Mouse (Mus musculus): ENCODE measurements around the gene Tmem17. TPM values are rescaled to one million over a fixed set of nuclear protein-coding genes. Genes with fewer than 3 reads are reported as not detected.
A peak's percentile ranks its signal among the peaks of the same experiment; 100 is the strongest.

Gene Tmem17
- polyA plus RNA-seq, 1 experiment from 2014 or later = 16.9 TPM

DNA sequence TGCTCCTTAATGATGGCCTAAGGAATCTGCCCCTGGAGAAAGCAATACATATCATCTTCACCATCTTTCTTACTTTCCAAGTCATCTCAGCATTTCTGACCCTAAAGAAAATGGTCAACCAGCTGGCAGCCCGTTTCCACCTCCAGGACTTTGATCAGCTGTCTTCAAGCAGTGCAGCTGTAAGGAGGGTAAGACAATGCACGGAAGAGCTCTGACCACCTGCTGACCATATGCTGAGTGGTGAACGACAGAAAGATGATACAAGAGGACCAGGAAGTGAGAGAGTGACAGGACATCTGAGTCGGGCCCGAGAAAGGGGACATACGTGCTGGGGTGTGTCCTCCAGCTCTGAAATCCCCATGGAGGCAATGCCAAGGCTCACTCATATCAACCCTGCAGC, 6.6 kb downstream of the Tmem17 start:
- H3K27me3 ChIP-seq = no peaks in the 10 kb centered on the region

DNA sequence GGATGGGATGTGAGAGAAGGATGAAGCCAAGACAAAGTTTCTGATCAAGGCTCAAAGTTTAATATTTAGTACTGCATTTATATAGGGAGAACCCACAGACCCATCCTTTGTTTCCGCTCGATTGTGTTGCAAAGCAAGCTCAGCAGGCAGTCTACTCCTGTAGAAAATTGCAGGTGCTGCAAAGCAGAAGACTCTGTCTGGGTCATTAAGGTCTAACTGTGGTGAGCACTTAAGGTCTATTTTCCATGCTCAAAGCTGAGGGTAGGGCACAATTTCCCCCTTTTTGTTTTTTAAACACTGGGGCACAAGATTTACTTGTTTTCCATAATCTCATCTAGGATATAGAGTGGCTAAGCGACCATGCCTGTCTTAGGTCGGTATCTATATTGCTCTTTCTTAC, 8.4 kb downstream of the Tmem17 start:
- Histone ChIP-seq H3K27ac (no peak overlapping the region), H3K36me3 (peaks cover 24% of the 10 kb centered on the region), H3K9me3 (peaks cover 15% of the 10 kb centered on the region; the same call in 1 of the 2 replicates), H3K27me3 (no peaks in the 10 kb centered on the region), H3K9ac (no peak overlapping the region), H3K4me1 (no peaks in the 10 kb centered on the region), H3K4me2 (replicated peaks) (no peak overlapping the region), H3K4me3 (no peak overlapping the region)
- no peak for ATAC-seq (ENCODE audit: low FRiP score, low read depth)
- 94% methylated on average over 4 of the region's 4 CpGs for WGBS

More for the DNA sequence above, 6.6 kb downstream of the Tmem17 start:
- Histone ChIP-seq H3K36me3 (peaks cover 24% of the 10 kb centered on the region), H3K4me1 (no peaks in the 10 kb centered on the region), H3K9ac (no peak overlapping the region), H3K9me3 (peaks cover 15% of the 10 kb centered on the region; the same call in 1 of the 2 replicates), H3K27ac (no peak overlapping the region), H3K4me3 (no peak overlapping the region), H3K4me2 (replicated peaks) (no peak overlapping the region)
- no peak; the same call in 1 of the 2 replicates for ATAC-seq (ENCODE audit: low FRiP score, low read depth)
- WGBS = 82% methylated on average over 6 of the region's 6 CpGs

DNA sequence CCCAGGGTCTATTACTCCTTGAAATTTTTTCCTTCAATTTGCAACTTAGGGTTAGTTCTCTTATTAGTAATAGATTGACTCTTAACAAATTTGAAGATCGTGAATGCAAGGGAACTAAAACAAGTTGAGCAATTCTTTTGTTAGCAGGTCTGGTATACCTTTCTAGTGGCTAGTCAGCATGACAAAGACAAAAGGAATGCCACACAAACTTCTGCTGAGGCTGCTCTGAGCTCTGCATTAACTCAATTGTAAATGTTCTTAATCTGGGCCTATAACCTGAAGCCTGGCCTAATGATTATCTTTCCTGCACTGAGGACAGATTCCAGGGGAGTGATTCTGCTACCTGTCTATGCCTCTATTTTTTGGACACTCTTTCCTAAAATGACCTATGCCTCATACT, 12.7 kb downstream of the Tmem17 start:
- no peak overlapping the region for H3K9ac ChIP-seq
- H3K4me1 ChIP-seq = no peaks in the 10 kb centered on the region
- no peak overlapping the region for H3K27ac ChIP-seq
- H3K36me3 ChIP-seq = peaks cover 8% of the 10 kb centered on the region
- 81% methylated on average over 1 of the region's 1 CpGs for WGBS
- H3K4me2 ChIP-seq (replicated peaks) = no peak overlapping the region
- no peaks in the 10 kb centered on the region for H3K27me3 ChIP-seq
- no peak for ATAC-seq (ENCODE audit: low FRiP score, low read depth)
- H3K9me3 ChIP-seq = peaks cover 12% of the 10 kb centered on the region; the same call in 1 of the 2 replicates
- H3K4me3 ChIP-seq = no peak overlapping the region

DNA sequence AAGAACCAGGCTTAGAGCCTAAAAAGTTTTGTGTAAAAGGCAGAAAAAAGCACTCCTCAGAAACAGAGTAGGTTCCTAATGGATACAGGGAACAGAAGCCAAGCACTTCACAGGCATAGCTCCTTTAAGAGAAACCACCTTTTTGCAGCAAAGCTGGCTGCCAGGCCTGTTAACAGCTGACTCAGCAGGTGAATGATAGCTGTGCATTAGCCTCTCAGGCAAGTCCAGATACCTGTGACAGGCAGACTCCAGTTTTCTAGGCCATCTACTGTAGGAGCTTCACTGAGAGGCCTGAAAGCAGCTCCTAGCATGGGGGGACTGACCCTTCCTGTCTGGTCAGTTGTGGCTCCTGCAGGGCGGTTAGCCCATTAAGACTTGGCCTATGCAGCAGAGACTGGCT, 28.7 kb downstream of the Tmem17 start:
- WGBS = 26% methylated on average over 1 of the region's 1 CpGs
- Histone ChIP-seq H3K4me3 (no peak overlapping the region), H3K4me1 (no peaks in the 10 kb centered on the region), H3K9me3 (no peaks in the 10 kb centered on the region), H3K36me3 (no peaks in the 10 kb centered on the region), H3K9ac (no peak overlapping the region), H3K27ac (no peak overlapping the region), H3K4me2 (replicated peaks) (no peak overlapping the region), H3K27me3 (no peaks in the 10 kb centered on the region)
- no peak for ATAC-seq (ENCODE audit: low FRiP score, low read depth)

DNA sequence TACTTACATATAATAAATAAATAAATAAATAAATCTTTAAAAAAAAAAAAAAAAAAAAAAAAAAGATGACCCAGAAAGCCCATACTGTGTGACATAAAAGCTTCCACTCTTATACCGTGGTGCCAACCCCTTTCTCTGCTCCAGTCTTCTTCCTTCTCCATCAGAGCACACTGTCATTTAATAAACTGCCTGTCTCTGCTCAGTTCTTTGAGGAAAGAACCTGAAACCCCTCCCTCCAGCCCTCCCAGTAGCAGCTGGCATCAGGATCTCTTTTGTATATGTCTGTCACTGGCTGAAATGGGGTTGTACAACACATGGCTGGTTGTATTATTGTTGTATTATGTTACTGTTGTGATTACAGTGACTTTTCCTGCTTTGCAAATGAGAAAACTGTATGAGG, 48.2 kb downstream of the Tmem17 start:
- no peaks in the 10 kb centered on the region for H3K27me3 ChIP-seq
- WGBS = 73% methylated on average over 1 of the region's 1 CpGs
- no peak overlapping the region for H3K4me3 ChIP-seq
- H3K27ac ChIP-seq = no peak overlapping the region
- no peaks in the 10 kb centered on the region for H3K9me3 ChIP-seq
- H3K4me2 ChIP-seq (replicated peaks) = no peak overlapping the region
- peaks cover 27% of the 10 kb centered on the region for H3K4me1 ChIP-seq
- H3K36me3 ChIP-seq = no peaks in the 10 kb centered on the region
- no peak overlapping the region for H3K9ac ChIP-seq
- no peak for ATAC-seq (ENCODE audit: low FRiP score, low read depth)

DNA sequence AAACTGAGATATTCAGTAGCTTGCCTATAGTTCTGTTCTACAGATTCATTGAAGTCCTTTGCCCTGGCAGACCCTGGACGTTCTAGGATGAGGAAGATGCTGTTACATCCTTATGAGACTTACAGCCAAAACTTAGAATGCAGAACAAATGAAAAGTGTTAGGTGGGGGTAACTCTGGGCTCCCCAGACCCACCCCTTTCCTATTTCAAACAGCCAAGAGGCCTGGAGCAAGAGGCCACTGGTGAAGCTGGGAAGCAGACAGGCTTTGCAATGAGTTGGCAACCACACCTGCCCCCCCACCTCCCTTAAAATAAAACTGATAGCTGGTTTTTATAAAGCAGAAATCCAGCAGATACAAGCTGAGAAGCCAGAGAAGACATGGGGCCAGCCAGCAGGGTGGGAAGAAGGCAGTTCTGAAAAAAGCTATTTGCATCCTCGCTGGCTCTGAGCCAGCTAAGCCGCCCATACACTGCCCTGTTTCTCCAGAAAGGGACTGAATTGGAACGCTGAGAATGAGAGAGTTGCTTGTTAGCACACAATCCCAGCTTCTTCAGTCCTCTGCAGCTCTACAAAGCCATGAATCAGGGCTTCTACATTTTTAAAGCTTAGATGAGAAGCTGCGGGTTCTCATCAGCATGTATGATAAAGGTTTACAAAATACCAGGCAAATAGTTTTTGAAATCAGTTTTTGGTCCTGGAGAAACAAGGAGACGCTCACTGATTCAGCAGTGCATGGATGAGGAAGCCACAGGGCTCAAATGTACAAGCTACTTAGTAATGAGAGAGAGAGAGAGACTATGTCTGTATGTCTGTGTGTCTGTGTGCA, 48.8 kb downstream of the Tmem17 start:
- H3K36me3 ChIP-seq = no peaks in the 10 kb centered on the region
- 46% methylated on average over 6 of the region's 6 CpGs for WGBS
- H3K9ac ChIP-seq = no peak overlapping the region
- no peak overlapping the region for H3K4me3 ChIP-seq
- H3K4me2 ChIP-seq (replicated peaks) = no peak overlapping the region; the same call in 1 of the 2 replicates
- no peak overlapping the region; the same call in 1 of the 2 replicates for H3K27ac ChIP-seq
- H3K9me3 ChIP-seq = no peaks in the 10 kb centered on the region
- peaks cover 27% of the 10 kb centered on the region for H3K4me1 ChIP-seq
- ATAC-seq (ENCODE audit: low FRiP score, low read depth) = peak; percentile 66; the same call in 1 of the 2 replicates
- no peaks in the 10 kb centered on the region for H3K27me3 ChIP-seq

DNA sequence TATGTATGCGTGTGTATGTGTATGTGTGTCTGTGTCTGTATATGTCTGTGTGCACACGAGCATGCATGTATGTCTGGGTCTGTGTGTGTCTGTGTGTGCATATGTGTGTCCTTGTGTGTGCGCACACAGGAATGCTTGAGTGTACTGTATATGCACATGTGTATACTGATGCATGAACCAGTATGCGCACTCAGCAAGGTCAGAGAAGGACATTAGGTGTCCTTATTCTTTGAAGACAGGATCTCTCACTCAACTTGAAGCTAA, 49.4 kb downstream of the Tmem17 start:
- Histone ChIP-seq H3K9me3 (no peaks in the 10 kb centered on the region), H3K27me3 (no peaks in the 10 kb centered on the region), H3K4me2 (replicated peaks) (no peak overlapping the region), H3K9ac (no peak overlapping the region), H3K4me3 (no peak overlapping the region), H3K4me1 (peaks cover 27% of the 10 kb centered on the region), H3K27ac (no peak overlapping the region), H3K36me3 (no peaks in the 10 kb centered on the region)
- ATAC-seq (ENCODE audit: low FRiP score, low read depth) = 0 out of 2 replicates have a peak, but pooled peaks have one; percentile 12
- WGBS = 92% methylated on average over 4 of the region's 4 CpGs

DNA sequence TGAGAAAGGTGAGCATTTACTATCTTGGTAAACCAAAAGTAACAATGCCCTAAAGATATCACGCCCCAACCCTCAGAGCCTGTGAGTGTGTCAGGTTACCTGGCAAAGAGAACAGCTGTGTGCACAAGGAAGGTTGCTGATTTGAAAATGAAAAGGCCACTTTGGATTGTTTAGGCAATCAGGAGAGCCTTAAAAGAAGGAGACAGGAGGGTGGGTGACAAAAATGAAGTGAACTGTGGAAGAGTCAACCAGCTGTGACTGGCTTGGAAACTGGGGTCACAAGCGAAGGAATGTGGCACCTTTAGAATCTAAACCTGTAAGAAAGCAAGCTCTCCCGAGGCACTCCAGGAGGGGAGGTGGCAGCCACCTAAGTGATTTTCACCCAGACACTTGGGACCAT, 51.8 kb downstream of the Tmem17 start:
- H3K9ac ChIP-seq = no peak overlapping the region
- ATAC-seq (ENCODE audit: low FRiP score, low read depth) = no peak
- H3K4me1 ChIP-seq = peaks cover 27% of the 10 kb centered on the region
- WGBS = 67% methylated on average over 3 of the region's 3 CpGs
- no peak overlapping the region for H3K27ac ChIP-seq
- no peaks in the 10 kb centered on the region for H3K36me3 ChIP-seq
- no peak overlapping the region for H3K4me3 ChIP-seq
- H3K9me3 ChIP-seq = no peaks in the 10 kb centered on the region
- H3K27me3 ChIP-seq = no peaks in the 10 kb centered on the region
- H3K4me2 ChIP-seq (replicated peaks) = no peak overlapping the region

DNA sequence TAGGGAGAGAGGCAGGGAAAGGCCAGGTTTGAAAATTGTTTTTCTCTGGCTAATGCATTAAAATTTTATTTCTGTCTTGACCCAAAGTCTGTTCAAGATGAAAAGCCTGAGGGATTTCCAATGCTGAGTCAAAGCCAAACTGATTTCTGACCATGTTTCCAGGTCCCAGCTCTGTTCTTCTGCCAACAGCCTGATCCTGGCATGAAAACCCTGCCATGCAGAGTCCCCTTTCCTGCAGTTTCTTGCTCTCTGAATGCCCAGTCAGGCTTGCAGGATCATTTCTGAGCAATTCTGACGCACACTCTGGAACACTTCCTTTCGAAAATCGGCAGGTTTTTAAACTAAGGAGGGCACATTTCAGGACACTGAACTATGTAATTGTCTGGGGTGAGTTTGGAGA, 52.8 kb downstream of the Tmem17 start:
- 84% methylated on average over 3 of the region's 3 CpGs for WGBS
- ATAC-seq (ENCODE audit: low FRiP score, low read depth) = no peak
- Histone ChIP-seq H3K4me1 (peaks cover 27% of the 10 kb centered on the region), H3K9me3 (no peaks in the 10 kb centered on the region), H3K4me2 (replicated peaks) (no peak overlapping the region), H3K9ac (no peak overlapping the region), H3K27ac (no peak overlapping the region), H3K27me3 (no peaks in the 10 kb centered on the region), H3K36me3 (no peaks in the 10 kb centered on the region), H3K4me3 (no peak overlapping the region)

Other genes with a start within 250 kb of the Tmem17 start
- gene Ehbp1, start 169.8 kb upstream of the Tmem17 start, polyA plus RNA-seq (2015; fragmentation: Nextera tagmentation; extraction: Ambion mirVana) = 13.6 and 14.8 TPM in 2 replicates